8 mouse cellular contexts compared by ENCODE assay signal in the genomic region with DNA sequence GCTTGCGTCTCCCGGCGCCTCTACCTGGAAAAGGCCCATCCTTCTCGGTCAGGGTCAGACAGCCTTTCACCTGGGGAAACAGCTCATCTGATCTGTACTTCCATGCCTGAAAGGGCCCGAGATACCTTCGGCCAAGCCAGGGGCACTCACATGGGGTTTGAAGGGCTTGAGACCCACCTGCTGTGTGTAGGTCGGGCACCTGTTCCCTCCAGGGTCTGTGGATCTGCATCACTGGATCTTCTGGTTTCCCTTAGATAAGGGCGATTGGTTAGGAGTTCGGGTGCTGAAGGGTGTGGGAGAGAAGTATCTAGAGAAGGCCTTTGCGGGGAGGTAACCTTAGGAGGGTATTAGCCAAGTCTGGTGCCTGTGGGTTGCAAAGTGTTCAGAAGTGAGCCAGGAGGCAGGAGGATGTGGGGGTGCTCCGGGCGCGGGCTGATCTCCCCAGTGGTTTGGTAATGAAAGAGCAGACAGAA. TPM values are rescaled to one million over a fixed set of nuclear protein-coding genes. Genes with fewer than 3 reads are reported as not detected.
DNase-seq lines count a peak whose midpoint lies in the region; ATAC-seq and TF ChIP-seq lines count a peak whose summit lies in the region.

No protein-coding gene starts in this region.

- no peak for TF ChIP-seq POLR2A in ES-Bruce4 (IDR thresholded peaks at IDR 0.05; ENCODE audit: insufficient read depth, low read length)

- H3K9ac ChIP-seq in ES-Bruce4 (ENCODE audit: low read depth, poor library complexity, severe bottlenecking), result peak overlapping the region; percentile 79
- H3K9ac ChIP-seq in heart, embryonic 15.5 days, result peak overlapping the region; percentile 93
- peak overlapping the region; percentile 87 for H3K9ac ChIP-seq in midbrain, embryonic 13.5 days (replicated peaks)

- peak; percentile 37 for DNase-seq in embryo, embryonic 10 days (ENCODE audit: low spot score)
- peak; percentile 66 for DNase-seq in limb, embryonic 10.5 days (ENCODE audit: low spot score)
- peak; percentile 51 for DNase-seq in thymus, postnatal 14 days

- H3K4me2 ChIP-seq in heart, embryonic 15.5 days, result peak overlapping the region; percentile 95
- H3K4me2 ChIP-seq in midbrain, embryonic 13.5 days (replicated peaks), result peak overlapping the region; percentile 84

- H3K27ac ChIP-seq in ES-Bruce4 (ENCODE audit: insufficient read depth, low read length), result no peak overlapping the region
- H3K27ac ChIP-seq in heart, embryonic 15.5 days, result peak overlapping the region; percentile 84
- peak overlapping the region; percentile 91 for H3K27ac ChIP-seq in limb, embryonic 10.5 days
- peak overlapping the region; percentile 79 for H3K27ac ChIP-seq in midbrain, embryonic 13.5 days

- H3K36me3 ChIP-seq in erythroblast, embryonic 14.5 days (ENCODE audit: control insufficient read depth), result no peaks in the 10 kb centered on the region
- H3K36me3 ChIP-seq in ES-Bruce4 (ENCODE audit: control insufficient read depth, insufficient read depth, low read length, poor library complexity, severe bottlenecking), result no peaks in the 10 kb centered on the region
- no peaks in the 10 kb centered on the region for H3K36me3 ChIP-seq in heart, embryonic 15.5 days
- H3K36me3 ChIP-seq in limb, embryonic 10.5 days, result no peaks in the 10 kb centered on the region
- H3K36me3 ChIP-seq in midbrain, embryonic 13.5 days, result no peaks in the 10 kb centered on the region

- no peak for TF ChIP-seq EP300 in ES-Bruce4 (IDR thresholded peaks at IDR 0.05; ENCODE audit: insufficient read depth, low read depth, low read length)

- H3K4me3 ChIP-seq in erythroblast, embryonic 14.5 days (replicated peaks), result peak overlapping the region; percentile 2
- H3K4me3 ChIP-seq in ES-Bruce4 (ENCODE audit: low read depth, low read length), result peak overlapping the region; percentile 82
- H3K4me3 ChIP-seq in heart, embryonic 15.5 days, result peak overlapping the region; percentile 94
- H3K4me3 ChIP-seq in limb, embryonic 10.5 days, result peak overlapping the region; percentile 75
- H3K4me3 ChIP-seq in midbrain, embryonic 13.5 days (replicated peaks), result peak overlapping the region; percentile 83

- WGBS in heart, embryonic 15.5 days, result under 1% methylated on average over 13 of the region's 13 CpGs
- under 1% methylated on average over 13 of the region's 13 CpGs for WGBS in limb, embryonic 10.5 days
- WGBS in midbrain, embryonic 13.5 days, result 0% methylated on average over 13 of the region's 13 CpGs

- ATAC-seq in erythroblast, adult 5-6 weeks (replicated peaks; ENCODE audit: low FRiP score, poor library complexity, severe bottlenecking), result no peak
- peak; percentile 47; the same call in 1 of the 2 replicates for ATAC-seq in heart, embryonic 15.5 days (replicated peaks; ENCODE audit: insufficient number of reproducible peaks, insufficient read depth, low FRiP score, low read depth)
- ATAC-seq in midbrain, embryonic 13.5 days, result peak; percentile 74

- no peaks in the 10 kb centered on the region for H3K4me1 ChIP-seq in erythroblast, embryonic 14.5 days (ENCODE audit: control insufficient read depth)
- no peaks in the 10 kb centered on the region for H3K4me1 ChIP-seq in ES-Bruce4 (ENCODE audit: control insufficient read depth, insufficient read depth, low read length)
- peaks cover 10% of the 10 kb centered on the region for H3K4me1 ChIP-seq in heart, embryonic 15.5 days (replicated peaks)
- peaks cover 14% of the 10 kb centered on the region for H3K4me1 ChIP-seq in limb, embryonic 10.5 days
- peaks cover 11% of the 10 kb centered on the region for H3K4me1 ChIP-seq in midbrain, embryonic 13.5 days (replicated peaks)

- H3K27me3 ChIP-seq in erythroblast, embryonic 14.5 days (ENCODE audit: control insufficient read depth), result peaks cover 53% of the 10 kb centered on the region
- H3K27me3 ChIP-seq in ES-Bruce4 (ENCODE audit: control insufficient read depth, insufficient read depth, low read length, poor library complexity, severe bottlenecking), result no peaks in the 10 kb centered on the region
- H3K27me3 ChIP-seq in heart, embryonic 15.5 days, result no peaks in the 10 kb centered on the region
- peaks cover 15% of the 10 kb centered on the region; the same call in 1 of the 2 replicates for H3K27me3 ChIP-seq in limb, embryonic 10.5 days (ENCODE audit: low read depth, poor library complexity, severe bottlenecking)
- H3K27me3 ChIP-seq in midbrain, embryonic 13.5 days, result no peaks in the 10 kb centered on the region

- H3K9me3 ChIP-seq in erythroblast, embryonic 14.5 days (ENCODE audit: control insufficient read depth, low read length), result no peaks in the 10 kb centered on the region
- H3K9me3 ChIP-seq in ES-Bruce4 (replicated peaks; ENCODE audit: control insufficient read depth, insufficient read depth, low read length, poor library complexity, severe bottlenecking), result no peaks in the 10 kb centered on the region
- H3K9me3 ChIP-seq in heart, embryonic 15.5 days (replicated peaks), result no peaks in the 10 kb centered on the region
- H3K9me3 ChIP-seq in limb, embryonic 10.5 days (replicated peaks), result no peaks in the 10 kb centered on the region
- H3K9me3 ChIP-seq in midbrain, embryonic 13.5 days, result no peaks in the 10 kb centered on the region

- TF ChIP-seq CTCF in ES-Bruce4 (IDR thresholded peaks at IDR 0.05; ENCODE audit: low read depth, low read length), result no peak

RNA-seq across cellular contexts. Expression of a gene that starts 0.6 kb away (rescaled TPM):
- polyA plus RNA-seq in erythroblast, embryonic 14.5 days (2012), result not detected in 2 replicates
- 7.7 and 19.4 TPM in 2 replicates for total RNA-seq in erythroblast, adult 5-6 weeks (2015; ENCODE audit: low replicate concordance)
- 4.4 and 7.4 TPM in 2 replicates for total RNA-seq in erythroblast, adult 5-6 weeks (2017; ENCODE audit: low replicate concordance)
- polyA plus RNA-seq in ES-Bruce4 (2011; ENCODE audit: insufficient read depth, insufficient read length, low read depth, missing spikeins), result 17.1 and 19.2 TPM in 2 replicates
- 21.9 and 24.9 TPM in 2 replicates for polyA plus RNA-seq in heart, embryonic 15.5 days (2015; fragmentation: Nextera tagmentation; extraction: Ambion mirVana)
- 19.2 and 23.0 TPM in 2 replicates for polyA plus RNA-seq in limb, embryonic 10.5 days (2016; fragmentation: Nextera tagmentation; extraction: Ambion mirVana)
- 23.7 and 24.9 TPM in 2 replicates for polyA plus RNA-seq in midbrain, embryonic 13.5 days (2015; fragmentation: Nextera tagmentation; extraction: Ambion mirVana)

RNA-seq across cellular contexts. Expression of a gene that starts 29.6 kb away (rescaled TPM):
- polyA plus RNA-seq in erythroblast, embryonic 14.5 days (2012), result 0.01 TPM in 1 of 2 replicates, not detected in the other
- total RNA-seq in erythroblast, adult 5-6 weeks (2015; ENCODE audit: low replicate concordance), result 2.7 TPM in 2 replicates
- total RNA-seq in erythroblast, adult 5-6 weeks (2017; ENCODE audit: low replicate concordance), result 2.0 and 2.3 TPM in 2 replicates
- 0.94 and 1.3 TPM in 2 replicates for polyA plus RNA-seq in ES-Bruce4 (2011; ENCODE audit: insufficient read depth, insufficient read length, low read depth, missing spikeins)
- 36.1 and 36.5 TPM in 2 replicates for polyA plus RNA-seq in heart, embryonic 15.5 days (2015; fragmentation: Nextera tagmentation; extraction: Ambion mirVana)
- 6.3 and 6.7 TPM in 2 replicates for polyA plus RNA-seq in limb, embryonic 10.5 days (2016; fragmentation: Nextera tagmentation; extraction: Ambion mirVana)
- polyA plus RNA-seq in midbrain, embryonic 13.5 days (2015; fragmentation: Nextera tagmentation; extraction: Ambion mirVana), result 3.6 and 4.6 TPM in 2 replicates

RNA-seq across cellular contexts. Expression of a gene that starts 57.4 kb away (rescaled TPM):
- not detected in 2 replicates for polyA plus RNA-seq in erythroblast, embryonic 14.5 days (2012)
- not detected in 2 replicates for total RNA-seq in erythroblast, adult 5-6 weeks (2015; ENCODE audit: low replicate concordance)
- not detected in 2 replicates for total RNA-seq in erythroblast, adult 5-6 weeks (2017; ENCODE audit: low replicate concordance)
- 0.52 and 1.1 TPM in 2 replicates for polyA plus RNA-seq in ES-Bruce4 (2011; ENCODE audit: insufficient read depth, insufficient read length, low read depth, missing spikeins)
- polyA plus RNA-seq in heart, embryonic 15.5 days (2015; fragmentation: Nextera tagmentation; extraction: Ambion mirVana), result 15.4 and 18.2 TPM in 2 replicates
- 1.8 and 3.4 TPM in 2 replicates for polyA plus RNA-seq in limb, embryonic 10.5 days (2016; fragmentation: Nextera tagmentation; extraction: Ambion mirVana)
- 0.11 and 0.14 TPM in 2 replicates for polyA plus RNA-seq in midbrain, embryonic 13.5 days (2015; fragmentation: Nextera tagmentation; extraction: Ambion mirVana)

Comparison
In these comparisons a context has a peak if more than half of its experiments do, and no peak if none do; other contexts are left out.
1. H3K4me3 ChIP-seq: peak in every context shown above with its lines; median percentile 94 in heart, embryonic 15.5 days; 83 in midbrain, embryonic 13.5 days; 82 in ES-Bruce4; 75 in limb, embryonic 10.5 days; 2 in erythroblast, embryonic 14.5 days.
2. RNA of a gene that starts 0.6 kb away (polyA plus RNA-seq): 23.7 to 24.9 TPM in midbrain, embryonic 13.5 days, 19.2 to 23.0 TPM in limb, embryonic 10.5 days, 21.9 to 24.9 TPM in heart, embryonic 15.5 days and 17.1 to 19.2 TPM in ES-Bruce4; not detected in erythroblast, embryonic 14.5 days; every median in the first group is over 10 times any median in the second.
3. Peak in every context shown above with its lines, with median percentiles within 50 percentile points of each other: H3K9ac ChIP-seq and DNase-seq.